Mouse (Mus musculus): Measurements from ENCODE around the gene Prdm2.
A peak's percentile ranks its signal among the peaks of the same experiment; 100 is the strongest.

Gene Prdm2

GRCm38 (mm10) chr4:143152634-143153033, 60.2 kb downstream of the Prdm2 start:
- DNase-seq = no peak

DNA sequence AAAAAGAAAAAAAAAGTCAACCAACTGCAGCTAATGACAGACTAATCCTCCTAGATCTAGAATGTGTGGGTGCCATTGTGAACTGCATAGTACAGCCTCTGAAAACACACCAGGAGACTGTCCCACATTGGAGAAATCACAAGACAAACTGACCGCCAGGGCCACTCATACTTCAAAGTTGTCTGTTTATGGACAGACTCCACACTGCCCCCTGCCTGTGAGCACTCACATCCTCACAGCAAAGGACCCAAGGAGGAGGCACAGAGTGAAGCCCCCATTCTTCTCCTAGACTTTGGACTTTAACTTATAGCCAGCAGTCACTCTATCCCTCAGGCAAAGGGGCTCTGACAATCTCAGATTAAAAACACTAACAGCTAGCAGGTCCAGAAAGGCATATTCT, 61.5 kb downstream of the Prdm2 start:
- peak; percentile 58 for DNase-seq

DNA sequence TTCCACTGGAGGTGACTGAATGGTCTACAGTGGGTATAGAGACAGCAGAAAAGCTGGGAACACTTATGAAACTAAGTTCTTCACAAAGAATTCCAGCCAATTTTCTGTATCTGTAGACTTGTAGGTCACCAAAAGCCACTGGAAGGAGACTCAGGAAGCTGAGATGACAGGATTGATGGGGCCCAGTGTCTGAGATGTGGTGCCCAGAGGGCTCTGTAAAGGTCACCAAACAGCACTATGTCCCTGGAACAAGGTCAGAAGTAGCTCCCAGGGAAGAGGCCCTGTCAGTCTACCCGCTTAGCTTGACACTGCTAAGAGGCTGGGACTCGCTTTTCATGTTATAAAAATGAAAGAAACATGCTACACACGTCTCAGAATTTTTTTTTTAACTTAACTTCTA, 65.1 kb downstream of the Prdm2 start:
- no peak for DNase-seq

- no peak for DNase-seq
These were observed 69.2 kb downstream of the Prdm2 start for GRCm38 (mm10) chr4:143143615-143144014.

GRCm38 (mm10) chr4:143141645-143142259, 71.0 kb downstream of the Prdm2 start:
- no peak for DNase-seq

GRCm38 (mm10) chr4:143140940-143141339, 71.9 kb downstream of the Prdm2 start:
- DNase-seq = no peak

DNA sequence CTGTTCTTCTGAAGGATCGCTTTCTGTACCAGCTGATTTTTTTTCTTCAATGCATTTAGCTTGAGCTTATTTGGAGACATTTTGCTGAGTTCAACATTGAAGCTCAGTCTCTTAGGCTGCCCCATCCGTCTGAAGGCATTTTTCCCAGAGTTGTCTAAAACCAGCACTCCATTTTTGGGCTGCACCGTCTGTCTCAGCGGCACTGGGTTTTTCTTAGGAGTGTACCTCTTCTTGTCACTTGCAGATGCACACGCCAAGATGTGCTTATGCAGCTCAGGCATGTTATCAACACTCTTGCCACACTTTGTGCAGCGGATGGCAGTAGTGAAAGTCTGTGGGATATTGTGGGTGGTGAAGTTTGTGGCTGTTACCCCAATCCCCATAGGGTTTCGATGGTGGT, 80.4 kb downstream of the Prdm2 start:
- DNase-seq = no peak

DNA sequence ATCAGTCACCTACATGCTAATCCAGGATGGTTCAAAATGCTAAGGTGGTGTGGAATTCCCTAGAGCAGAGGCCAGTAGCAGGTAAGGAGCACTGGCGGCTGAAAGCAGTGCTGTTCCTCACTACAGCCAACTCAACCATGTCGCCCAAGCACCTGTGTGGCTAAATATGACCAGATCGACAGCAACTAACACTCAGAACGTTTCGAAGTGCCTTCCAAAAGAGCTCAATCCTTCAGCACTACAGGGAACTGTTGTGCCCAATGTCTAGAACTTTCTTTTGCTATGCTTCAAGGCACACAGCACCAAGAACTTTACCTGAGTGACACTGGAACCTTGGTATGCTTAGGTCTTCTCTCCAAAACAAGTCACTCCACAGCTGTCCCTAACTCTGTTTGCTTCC, 82.4 kb downstream of the Prdm2 start:
- DNase-seq = no peak

- no peak for DNase-seq
These were observed 83.5 kb downstream of the Prdm2 start for GRCm38 (mm10) chr4:143129261-143129760.

- no peak for DNase-seq
These were observed 85.6 kb downstream of the Prdm2 start for GRCm38 (mm10) chr4:143127171-143127570.

DNA sequence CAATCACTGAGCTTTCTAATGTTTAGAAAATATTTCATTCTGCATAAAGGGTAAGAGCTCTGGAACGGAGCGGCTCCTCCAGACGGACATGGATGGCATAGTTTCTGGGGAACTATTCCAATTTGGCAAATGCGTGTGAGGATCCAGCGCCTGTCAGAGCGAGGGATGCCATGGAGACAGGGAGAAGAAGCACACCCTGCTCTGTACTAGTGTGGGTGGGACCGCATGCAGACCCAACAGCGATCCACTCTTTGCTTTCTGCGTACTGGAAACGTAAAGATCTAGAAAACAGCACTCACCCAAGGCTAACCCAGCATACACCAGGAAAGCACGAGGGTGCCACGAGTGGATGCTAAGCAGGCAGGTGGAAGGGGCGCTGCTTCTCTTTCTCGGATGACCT, 86.3 kb downstream of the Prdm2 start:
- no peak for DNase-seq

DNA sequence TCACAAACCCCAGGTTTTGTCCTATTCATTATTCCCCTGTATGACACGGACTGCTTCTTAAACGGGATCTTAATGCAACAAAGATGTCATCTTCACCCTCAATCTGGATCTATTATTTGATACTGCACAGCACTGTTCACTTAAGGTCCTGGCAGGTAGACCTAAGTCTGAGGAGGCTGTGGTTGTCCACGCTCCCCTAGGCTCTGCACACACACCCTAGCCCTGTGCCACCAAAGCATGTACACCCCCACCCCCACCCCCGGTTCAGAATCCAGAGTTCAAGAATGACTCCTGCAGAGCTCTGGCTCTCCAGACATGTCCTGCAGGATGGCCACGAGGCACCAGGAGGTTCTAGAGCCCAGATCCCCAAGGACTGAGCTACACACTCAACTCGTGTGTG, 87.5 kb downstream of the Prdm2 start:
- DNase-seq = no peak

- DNase-seq = no peak
These were observed 89.8 kb downstream of the Prdm2 start for GRCm38 (mm10) chr4:143123043-143123442.

GRCm38 (mm10) chr4:143121174-143121573, 91.6 kb downstream of the Prdm2 start:
- no peak for DNase-seq

DNA sequence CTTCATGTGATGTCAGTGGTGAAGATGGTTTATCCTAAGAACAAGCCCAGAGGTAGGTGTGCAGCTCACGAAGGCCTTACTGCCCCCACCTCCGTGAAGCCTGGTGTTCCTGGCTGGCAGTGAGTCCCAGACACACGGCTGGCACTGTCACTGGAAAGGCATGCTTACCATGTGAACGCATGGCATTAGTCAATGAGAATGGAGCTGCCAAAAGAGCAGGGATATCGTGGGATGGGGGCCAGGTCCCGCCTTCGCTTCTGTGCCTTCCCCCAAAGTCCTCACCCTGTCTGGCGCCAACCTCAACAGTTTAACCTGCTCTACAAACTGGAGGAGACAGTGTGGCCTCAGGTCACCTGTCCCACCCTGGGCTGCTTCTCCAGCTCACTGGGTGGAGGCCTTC, 92.8 kb downstream of the Prdm2 start:
- DNase-seq = no peak

DNA sequence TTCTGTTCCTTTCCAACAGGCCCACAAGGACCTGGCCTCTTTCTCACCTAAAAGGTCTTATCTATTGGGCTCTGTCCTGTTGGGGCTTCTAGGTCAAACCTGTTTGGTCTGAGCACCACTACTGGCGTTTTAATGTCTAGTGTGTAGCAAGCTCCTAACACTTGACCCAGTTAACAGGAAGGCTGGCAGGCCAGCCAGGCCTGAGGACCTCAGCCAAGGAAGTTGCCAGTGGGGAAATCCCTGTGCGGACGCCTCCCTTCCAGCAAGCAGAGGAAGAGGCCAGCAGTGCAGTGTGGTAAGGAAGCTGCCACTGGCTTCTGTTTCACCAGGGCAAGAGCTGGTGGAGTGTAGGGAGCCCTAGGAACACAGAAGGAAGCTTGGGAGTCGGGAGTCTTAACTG, 94.0 kb downstream of the Prdm2 start:
- DNase-seq = no peak

DNA sequence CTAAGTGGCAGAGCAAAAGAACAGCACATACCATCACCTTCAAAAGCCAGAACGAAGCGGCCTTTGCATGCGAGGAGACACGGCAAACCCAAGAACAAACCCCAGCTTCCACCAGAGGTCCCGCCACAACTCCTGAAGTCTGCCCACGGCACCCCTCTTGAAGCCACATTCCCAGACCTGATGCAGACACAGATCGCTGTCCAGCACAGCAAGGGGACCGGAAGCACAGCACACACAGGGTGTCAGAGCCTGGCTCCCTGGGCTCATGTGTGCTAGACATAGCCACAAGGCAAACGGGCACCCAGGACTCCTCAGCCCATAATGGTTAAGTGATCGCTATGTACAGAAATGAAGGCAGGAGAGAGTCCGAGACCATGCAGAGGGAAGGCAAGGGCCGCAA, 96.9 kb downstream of the Prdm2 start:
- DNase-seq = no peak

GRCm38 (mm10) chr4:143114232-143114979, 98.4 kb downstream of the Prdm2 start:
- DNase-seq = no peak

DNA sequence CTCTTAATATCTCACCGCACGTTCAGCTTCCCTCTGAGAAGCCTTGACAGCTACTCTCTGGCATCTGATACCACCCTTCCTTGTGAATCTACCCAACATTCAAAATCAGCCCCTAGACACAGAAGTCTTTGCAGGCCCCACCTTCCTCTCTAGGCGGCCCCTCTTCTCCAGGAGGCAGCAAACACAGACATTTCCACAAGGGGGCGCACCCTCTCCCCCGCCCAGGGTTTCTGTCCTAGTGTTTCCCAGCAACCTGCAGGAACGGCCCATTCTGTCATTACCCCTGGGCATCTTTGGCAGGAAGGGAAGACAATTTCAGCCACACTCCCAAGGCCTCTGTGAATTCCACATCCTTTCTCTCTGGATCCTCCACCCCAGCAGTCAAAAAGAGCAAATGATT, 99.8 kb downstream of the Prdm2 start:
- peak; percentile 83 for DNase-seq

DNA sequence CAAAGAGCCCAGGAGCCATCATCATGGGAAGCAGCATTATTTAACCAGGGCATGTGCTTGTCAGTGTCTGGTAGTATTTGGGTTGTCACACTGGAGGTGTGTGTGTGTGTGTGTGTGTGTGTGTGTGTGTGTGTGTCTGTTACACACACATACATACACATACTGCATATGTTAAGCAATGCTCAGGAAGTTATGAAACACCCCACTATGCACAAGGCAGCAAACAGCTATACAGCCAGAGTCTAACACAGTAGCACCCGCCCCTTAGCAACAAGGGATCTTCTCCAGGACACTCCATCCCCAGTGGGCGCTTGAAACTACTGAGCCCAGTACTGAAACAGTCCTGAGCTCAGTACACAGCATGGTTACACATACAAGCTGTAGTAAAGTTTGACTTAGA, 100.4 kb downstream of the Prdm2 start:
- DNase-seq = no peak

GRCm38 (mm10) chr4:143111872-143112271, 100.9 kb downstream of the Prdm2 start:
- DNase-seq = no peak

GRCm38 (mm10) chr4:143108552-143108951, 104.2 kb downstream of the Prdm2 start:
- no peak for DNase-seq

DNA sequence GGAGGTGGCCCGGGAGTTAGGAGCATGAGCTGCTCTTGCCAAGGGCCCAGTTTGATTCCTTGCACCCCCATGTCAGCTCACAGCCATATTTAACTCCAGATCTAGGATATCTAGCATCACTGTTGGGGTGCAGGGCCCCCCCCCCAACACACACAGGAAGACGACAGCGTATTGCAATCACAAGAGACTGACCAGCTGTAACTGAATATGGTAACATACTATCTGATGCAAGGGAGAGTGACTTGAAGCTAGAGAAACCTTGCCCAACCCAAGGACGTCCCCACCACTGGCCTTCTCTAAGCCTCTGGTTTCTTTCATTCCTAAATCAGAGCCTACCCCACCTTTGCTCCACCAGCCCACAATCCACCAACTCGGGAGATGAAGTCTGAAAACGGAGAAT, 105.8 kb downstream of the Prdm2 start:
- DNase-seq = no peak

GRCm38 (mm10) chr4:143106566-143106965, 106.2 kb downstream of the Prdm2 start:
- DNase-seq = no peak

- DNase-seq = no peak
These were observed 108.1 kb downstream of the Prdm2 start for GRCm38 (mm10) chr4:143104739-143105138.
